Mouse (Mus musculus) ovary, adult 18-20 months (tissue): ENCODE data around the gene Vamp9.

Source experiments
- DNase-seq: peaks from one replicate; pipeline ENCODE4 v3.0.0; 2022; ENCODE audit warnings: low spot score, mixed read lengths

Vamp9 gene

DNA sequence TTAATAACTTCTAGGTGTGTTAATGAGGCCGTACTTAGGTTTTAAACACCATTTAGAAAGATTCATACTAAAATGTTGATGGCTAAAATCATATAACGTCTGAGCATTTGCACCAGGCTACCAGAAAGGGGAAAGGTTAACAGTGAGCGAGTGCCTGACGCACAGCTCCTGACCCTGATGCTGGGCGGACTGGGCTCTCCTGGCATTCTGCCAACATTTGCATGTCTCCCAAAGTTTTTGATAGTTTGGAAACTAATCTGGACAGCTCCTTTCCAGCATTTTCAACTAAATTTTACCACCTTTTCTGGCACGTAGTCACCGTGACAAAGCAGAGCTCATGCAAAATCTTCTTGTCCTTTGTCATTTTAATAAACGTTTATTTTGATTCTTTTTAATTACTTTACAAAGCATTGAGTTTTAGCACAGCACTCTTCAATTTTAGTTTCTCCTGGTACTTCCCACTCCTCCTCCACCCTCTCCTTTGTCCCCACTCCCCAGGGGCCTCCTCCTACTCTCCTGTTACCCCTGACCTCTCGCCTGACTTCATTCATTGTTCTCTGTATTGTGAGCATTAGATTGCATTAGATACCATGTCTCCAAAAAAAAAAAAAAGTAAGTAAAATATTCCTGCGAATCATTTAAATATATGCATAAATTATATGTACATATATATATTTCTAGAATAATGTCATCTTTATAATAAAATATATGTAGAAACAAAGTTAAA lies 35.9 kb downstream of the Vamp9 start:
- no peak for DNase-seq

DNA sequence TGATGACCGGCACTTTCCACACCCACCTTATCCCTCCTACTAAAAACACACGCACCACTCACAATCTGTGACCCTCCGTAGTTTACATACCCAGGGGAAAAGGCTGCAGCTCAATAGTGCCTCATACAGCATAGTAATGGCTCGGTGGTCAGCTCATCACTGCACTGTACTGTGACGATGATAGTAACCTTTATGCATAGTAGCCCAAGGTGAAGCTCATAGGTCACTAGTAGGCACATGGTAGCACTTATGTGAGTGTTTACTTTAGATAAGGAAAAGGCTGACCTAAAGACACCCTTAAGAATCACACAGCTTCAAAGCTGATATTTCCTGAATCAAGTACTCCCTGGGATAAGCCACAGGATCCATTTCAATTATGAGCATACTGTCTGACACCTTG lies 46.5 kb downstream of the Vamp9 start:
- DNase-seq, result no peak

GRCm38 (mm10) chr5:99953883-99954282 lies 47.8 kb downstream of the Vamp9 start:
- DNase-seq, result no peak

DNA sequence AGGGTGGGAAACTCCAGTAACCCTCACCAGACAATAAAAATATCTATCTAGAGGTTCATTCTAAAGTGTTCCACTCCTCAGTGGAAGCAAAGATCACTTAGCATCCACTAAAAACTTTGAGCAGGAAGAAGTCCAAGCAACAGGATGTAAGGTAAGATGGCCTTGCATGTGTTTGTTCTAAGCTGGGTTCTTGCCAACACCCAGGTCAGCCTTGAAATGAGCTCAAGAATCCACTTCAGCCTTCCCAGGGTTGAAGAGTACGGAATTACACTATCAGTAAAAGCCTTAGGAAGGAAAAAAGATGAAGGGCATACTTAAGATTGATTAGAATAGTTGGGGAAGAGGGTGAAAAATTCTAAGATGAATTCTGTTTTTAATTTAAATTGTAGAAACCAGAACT lies 52.6 kb downstream of the Vamp9 start:
- DNase-seq, result no peak

- no peak for DNase-seq
These were observed 53.3 kb downstream of the Vamp9 start for GRCm38 (mm10) chr5:99959236-99959936.

- no peak for DNase-seq
These were observed 53.9 kb downstream of the Vamp9 start for GRCm38 (mm10) chr5:99959960-99960359.

- DNase-seq, result no peak
These were observed 67.9 kb downstream of the Vamp9 start for GRCm38 (mm10) chr5:99973941-99974340.

DNA sequence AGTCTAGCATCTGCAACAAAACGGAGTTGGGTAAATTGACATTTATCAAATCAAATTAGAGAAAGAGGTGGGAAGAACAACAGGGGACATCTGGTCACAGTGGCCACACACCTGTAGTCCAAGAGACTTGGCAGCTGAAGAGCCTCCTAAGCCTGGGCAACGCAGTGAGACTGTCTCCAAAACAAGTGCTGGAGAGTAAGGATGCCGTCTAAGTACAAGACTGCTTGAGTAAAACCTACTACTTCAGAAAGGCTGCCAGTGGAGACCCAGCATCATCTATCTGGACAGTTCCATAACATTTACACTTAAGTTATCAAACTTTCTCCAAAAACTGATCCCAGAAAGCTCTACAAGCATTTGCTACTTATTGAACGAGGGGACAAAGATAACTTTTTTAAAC lies 69.0 kb downstream of the Vamp9 start:
- no peak for DNase-seq

DNA sequence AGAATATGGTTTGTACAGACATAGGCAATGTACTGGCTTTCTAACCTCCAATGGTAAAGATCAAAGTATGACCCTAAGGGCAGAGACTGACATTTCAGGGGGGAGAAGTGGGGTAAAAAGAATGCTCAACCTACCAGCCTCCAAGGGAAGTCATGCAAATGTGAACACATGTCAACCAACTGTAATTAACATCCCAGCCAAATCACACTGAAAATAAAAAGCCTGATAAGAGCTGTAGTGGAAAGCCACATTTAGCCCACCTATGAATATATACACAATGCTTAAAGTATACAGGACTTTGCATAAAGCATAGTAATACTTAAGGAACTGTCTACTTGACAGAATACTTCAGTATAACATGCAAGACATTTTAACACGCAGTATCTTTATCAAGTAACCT lies 69.7 kb downstream of the Vamp9 start:
- DNase-seq, result no peak

DNA sequence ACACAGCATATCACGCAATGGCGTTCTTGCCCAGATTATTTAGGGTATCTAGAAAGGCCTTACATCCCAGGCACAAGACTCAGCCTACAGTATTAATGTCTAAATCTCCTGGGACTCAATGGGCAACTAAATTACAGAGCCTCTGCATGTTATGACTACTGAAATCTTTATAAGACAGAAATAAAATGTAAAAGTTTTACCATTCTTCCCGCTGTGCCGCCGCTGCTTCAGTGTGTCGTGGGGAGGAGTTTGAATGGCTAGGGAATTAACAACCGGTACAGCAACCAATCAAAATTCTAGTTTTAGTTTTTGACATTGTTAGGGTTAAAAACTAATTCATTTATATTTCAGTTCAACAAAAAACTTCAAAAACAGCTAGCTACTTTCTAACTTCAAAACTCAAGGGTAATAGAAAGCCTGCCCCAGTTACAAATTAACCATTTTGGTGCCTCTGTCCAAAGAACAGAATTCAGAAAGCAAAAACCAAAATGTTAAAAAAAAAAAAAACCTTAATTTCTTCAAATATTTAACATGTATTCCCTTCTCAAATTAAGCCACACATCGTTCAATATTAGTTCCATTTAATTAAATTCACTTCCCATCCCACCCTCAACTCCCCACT lies 70.4 kb downstream of the Vamp9 start:
- DNase-seq, result no peak

GRCm38 (mm10) chr5:99977516-99978301 lies 71.7 kb downstream of the Vamp9 start:
- DNase-seq, result peak; percentile 75

GRCm38 (mm10) chr5:99978699-99979442 lies 72.8 kb downstream of the Vamp9 start, which contains the start of the genes Hnrnpd and 4930524J08Rik:
Gene Hnrnpd, minus strand, starts transcription at chr5:99978938.
Gene 4930524J08Rik, plus strand, starts transcription at chr5:99979061.
- DNase-seq, result peak; percentile 95

- DNase-seq, result no peak
These were observed 77.5 kb downstream of the Vamp9 start for GRCm38 (mm10) chr5:99983452-99984061.

GRCm38 (mm10) chr5:99994166-99994565 lies 88.1 kb downstream of the Vamp9 start:
- no peak for DNase-seq

- DNase-seq, result no peak
These were observed 88.6 kb downstream of the Vamp9 start for GRCm38 (mm10) chr5:99994680-99995079.

- no peak for DNase-seq
These were observed 94.0 kb downstream of the Vamp9 start for GRCm38 (mm10) chr5:100000048-100000447.

GRCm38 (mm10) chr5:100000500-100000899 lies 94.4 kb downstream of the Vamp9 start:
- no peak for DNase-seq
